Comparison of ENCODE assay signal across 29 mouse cellular contexts in the genomic region with DNA sequence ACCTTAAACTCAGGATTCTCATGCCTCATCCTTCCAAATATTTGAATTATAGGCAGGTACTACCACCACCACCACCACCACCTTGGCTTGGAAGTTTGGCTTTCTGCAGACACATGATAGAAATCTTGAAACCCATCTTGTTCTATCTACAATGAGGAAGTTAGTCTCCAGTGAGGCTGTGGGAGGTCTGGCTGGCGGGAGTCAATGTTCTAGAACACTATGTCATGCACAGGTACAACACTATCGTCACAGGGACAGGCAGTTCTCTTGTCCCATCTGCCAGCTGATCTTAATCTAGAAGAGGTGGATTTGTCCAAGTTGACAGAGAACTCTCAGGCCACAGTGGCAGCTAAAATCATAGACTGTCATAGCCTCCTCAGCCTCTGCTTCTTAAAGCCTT. TPM values are rescaled to one million over a fixed set of nuclear protein-coding genes. Genes with fewer than 3 reads are reported as not detected.
A peak's percentile ranks its signal among the peaks of the same experiment; 100 is the strongest.
DNase-seq lines count a peak whose midpoint lies in the region; ATAC-seq and TF ChIP-seq lines count a peak whose summit lies in the region.
"Had no signal": no experiment of that assay in that cellular context is flagged by ENCODE, and none has a peak within 500 bp of the region (broad histone marks: within the 10 kb centered on the region; RNA-seq: fewer than 3 reads in every experiment).

No protein-coding gene starts in this region.

- no peaks in the 10 kb centered on the region for H3K9me3 ChIP-seq in liver, postnatal 0 days (ENCODE audit: low read length)
- no peaks in the 10 kb centered on the region for H3K9me3 ChIP-seq in liver, embryonic 11.5 days (ENCODE audit: control insufficient read depth, low read length)
- H3K9me3 ChIP-seq in MEL (replicated peaks; ENCODE audit: insufficient read depth, low read length): no peaks in the 10 kb centered on the region
- H3K9me3 ChIP-seq: embryonic facial prominence, embryonic 13.5 days; embryonic facial prominence, embryonic 15.5 days; forebrain, embryonic 10.5 days; forebrain, embryonic 12.5 days had no signal

- H3K9ac ChIP-seq in liver, postnatal 0 days (replicated peaks): no peak overlapping the region
- H3K9ac ChIP-seq in liver, embryonic 11.5 days (ENCODE audit: low read depth, low read length): no peak overlapping the region
- H3K9ac ChIP-seq in MEL (ENCODE audit: control insufficient read depth, low read depth, low read length, poor library complexity, severe bottlenecking): no peak overlapping the region
- H3K9ac ChIP-seq: embryonic facial prominence, embryonic 13.5 days; embryonic facial prominence, embryonic 15.5 days; forebrain, embryonic 12.5 days had no signal

- H3K4me1 ChIP-seq in liver, postnatal 0 days (ENCODE audit: insufficient read depth): peaks cover 6% of the 10 kb centered on the region
- H3K4me1 ChIP-seq in liver, embryonic 11.5 days (replicated peaks; ENCODE audit: control insufficient read depth, insufficient read depth, low read length): peaks cover 2% of the 10 kb centered on the region
- peaks cover 23 to 28% of the 10 kb centered on the region in 2 experiments for H3K4me1 ChIP-seq in MEL (ENCODE audit: control insufficient read depth in 1 of 2, insufficient read depth in 2 of 2, low read length in 2 of 2)
- H3K4me1 ChIP-seq: embryonic facial prominence, embryonic 13.5 days; embryonic facial prominence, embryonic 15.5 days; forebrain, embryonic 12.5 days had no signal

- 40% methylated on average over 2 of the region's 2 CpGs for WGBS in liver, postnatal 0 days (ENCODE audit: insufficient replicate concordance)
- WGBS in liver, embryonic 11.5 days: 62% methylated on average over 2 of the region's 2 CpGs

- H3K4me2 ChIP-seq in liver, postnatal 0 days (ENCODE audit: low read depth, low read length): no peak overlapping the region
- H3K4me2 ChIP-seq in liver, embryonic 11.5 days: no peak overlapping the region
- H3K4me2 ChIP-seq: embryonic facial prominence, embryonic 13.5 days; embryonic facial prominence, embryonic 15.5 days; forebrain, embryonic 12.5 days had no signal

- no peak overlapping the region for H3K27ac ChIP-seq in liver, postnatal 0 days (ENCODE audit: low read depth)
- H3K27ac ChIP-seq in liver, embryonic 11.5 days (ENCODE audit: low read depth, low read length): no peak overlapping the region
- no peak overlapping the region for H3K27ac ChIP-seq in MEL (ENCODE audit: control insufficient read depth, low read depth, low read length)
- H3K27ac ChIP-seq: embryonic facial prominence, embryonic 13.5 days; embryonic facial prominence, embryonic 15.5 days; forebrain, embryonic 10.5 days; forebrain, embryonic 12.5 days had no signal

- TF ChIP-seq POLR2A in MEL (IDR thresholded peaks at IDR 0.05; ENCODE audit: control insufficient read depth in 1 of 2, insufficient read depth in 1 of 2, low read depth in 1 of 2, low read length in 2 of 2, poor library complexity in 1 of 2): no peak

- H3K36me3 ChIP-seq in liver, postnatal 0 days (replicated peaks; ENCODE audit: insufficient read depth, low read length): no peaks in the 10 kb centered on the region
- no peaks in the 10 kb centered on the region for H3K36me3 ChIP-seq in liver, embryonic 11.5 days (ENCODE audit: control insufficient read depth, insufficient read depth, low read length)
- peaks cover 0 to 26% of the 10 kb centered on the region in 2 experiments; a peak in 2 of 4 replicates for H3K36me3 ChIP-seq in MEL (ENCODE audit: control insufficient read depth in 1 of 2, insufficient read depth in 2 of 2, low read length in 2 of 2)
- H3K36me3 ChIP-seq: embryonic facial prominence, embryonic 13.5 days; embryonic facial prominence, embryonic 15.5 days; forebrain, embryonic 10.5 days; forebrain, embryonic 12.5 days had no signal

- no peak for TF ChIP-seq RAD21 in MEL (IDR thresholded peaks at IDR 0.05; ENCODE audit: low read depth, low read length)

- H3K79me2 ChIP-seq in MEL (ENCODE audit: control insufficient read depth, insufficient read depth, low read length, poor library complexity): no peaks in the 10 kb centered on the region

- no peak for DNase-seq in liver, postnatal 0 days
- DNase-seq in liver, embryonic 11.5 days (ENCODE audit: low spot score): no peak
- DNase-seq in MEL (ENCODE audit: low read depth, low spot score): peak; percentile 62
- DNase-seq in spleen, postnatal 10 days (ENCODE audit: low spot score in 2 of 2): no peak
- DNase-seq in gastrocnemius, postnatal 25 days: no peak
- no peak for DNase-seq in c-Kit-positive CD71-positive TER-119-positive erythroid progenitor cells, embryonic 14.5 days (ENCODE audit: low spot score)
- DNase-seq: adrenal gland, adult 2 months; adrenal gland, postnatal 10 days; adrenal gland, postnatal 25 days; cerebellum, adult 11-12 months; cerebellum, adult 2 months; cerebellum, adult 9-10 months; cerebellum, postnatal 10 days; cerebellum, postnatal 25 days; embryo, embryonic 11 days had no signal

- TF ChIP-seq CTCF in liver, postnatal 0 days (IDR thresholded peaks at IDR 0.05; ENCODE audit: low read depth): no peak
- TF ChIP-seq CTCF in MEL (IDR thresholded peaks at IDR 0.05 in 2 of 3, conservative IDR thresholded peaks at IDR 0.05 in 1 of 3; ENCODE audit: control insufficient read depth in 1 of 3, insufficient read depth in 1 of 3, low read depth in 2 of 3, low read length in 3 of 3, poor library complexity in 1 of 3, severe bottlenecking in 1 of 3): no peak

- no peak overlapping the region for H3K4me3 ChIP-seq in liver, postnatal 0 days (ENCODE audit: low read depth, low read length)
- H3K4me3 ChIP-seq in liver, embryonic 11.5 days (ENCODE audit: low read depth, low read length): no peak overlapping the region
- H3K4me3 ChIP-seq in MEL (ENCODE audit: control insufficient read depth in 1 of 2, insufficient read depth in 1 of 2, low read depth in 2 of 2, low read length in 2 of 2): no peak overlapping the region
- H3K4me3 ChIP-seq: embryonic facial prominence, embryonic 13.5 days; embryonic facial prominence, embryonic 15.5 days; erythroblast, embryonic 14.5 days; forebrain, embryonic 10.5 days; forebrain, embryonic 12.5 days had no signal

- peak; percentile 67 for ATAC-seq in liver, postnatal 0 days
- ATAC-seq in liver, embryonic 11.5 days (replicated peaks; ENCODE audit: low FRiP score): no peak
- peak; percentile 61 for ATAC-seq in granulocyte monocyte progenitor cell, adult 5-6 weeks (replicated peaks; ENCODE audit: poor library complexity, severe bottlenecking)
- 0 out of 2 replicates have a peak, but pooled peaks have one; percentile 17 for ATAC-seq in megakaryocyte progenitor cell, adult 5-6 weeks (replicated peaks; ENCODE audit: poor library complexity)
- ATAC-seq: forebrain, embryonic 14.5 days; forebrain, embryonic 16.5 days had no signal

- no peaks in the 10 kb centered on the region for H3K27me3 ChIP-seq in liver, postnatal 0 days (ENCODE audit: insufficient read depth, low read length)
- H3K27me3 ChIP-seq in liver, embryonic 11.5 days (replicated peaks; ENCODE audit: control insufficient read depth, insufficient read depth, low read length): no peaks in the 10 kb centered on the region
- no peaks in the 10 kb centered on the region for H3K27me3 ChIP-seq in MEL (ENCODE audit: control insufficient read depth in 1 of 2, insufficient read depth in 2 of 2, low read length in 2 of 2)
- H3K27me3 ChIP-seq: embryonic facial prominence, embryonic 13.5 days; embryonic facial prominence, embryonic 15.5 days; forebrain, embryonic 12.5 days had no signal

- TF ChIP-seq EP300 in liver, postnatal 0 days (IDR thresholded peaks at IDR 0.05; ENCODE audit: low read depth): no peak; the same call in 1 of the 2 replicates
- peak in 1 of 2 experiments; percentile 40; a peak in 2 of 4 replicates for TF ChIP-seq EP300 in MEL (IDR thresholded peaks at IDR 0.05; ENCODE audit: low read depth in 1 of 2, low read length in 2 of 2)

RNA-seq across cellular contexts. Expression of gene Spg11, which starts 14.4 kb away (rescaled TPM):
- 1.6 and 2.2 TPM in 2 replicates for polyA plus RNA-seq in liver, postnatal 0 days (2015; fragmentation: Nextera tagmentation; extraction: Ambion mirVana)
- 9.3 and 9.8 TPM in 2 replicates for polyA plus RNA-seq in liver, embryonic 11.5 days (2014; fragmentation: Nextera tagmentation; extraction: Ambion mirVana)
- 5.9 TPM in 2 replicates for total RNA-seq in MEL (2012; rRNA removed)
- polyA plus RNA-seq in MEL (2012; ENCODE audit: insufficient read depth in 1 of 2, insufficient read length in 2 of 2, low read depth in 1 of 2, low replicate concordance in 2 of 2, missing spikeins in 1 of 2): 1 to 10 TPM in 1 of 2 experiments, not detected in 1; 6.9 TPM
- total RNA-seq in granulocyte monocyte progenitor cell, adult 5-6 weeks (2014; fragmentation: Nextera tagmentation): 12.2 and 13.2 TPM in 2 replicates
- total RNA-seq in granulocyte monocyte progenitor cell, adult 5-6 weeks (2017): 10.7 and 12.5 TPM in 2 replicates
- total RNA-seq in megakaryocyte progenitor cell, adult 5-6 weeks (2015): 8.9 and 10.5 TPM in 2 replicates
- 11.3 and 13.4 TPM in 2 replicates for total RNA-seq in megakaryocyte progenitor cell, adult 5-6 weeks (2017)
- 1 to 10 TPM; 5.0 to 5.6 TPM for total RNA-seq in gastrocnemius, postnatal 25 days (2021)

RNA-seq across cellular contexts. Expression of gene B2m, which starts 14.9 kb away (rescaled TPM):
- 1,317 and 1,377 TPM in 2 replicates for polyA plus RNA-seq in liver, postnatal 0 days (2015; fragmentation: Nextera tagmentation; extraction: Ambion mirVana)
- polyA plus RNA-seq in liver, embryonic 11.5 days (2014; fragmentation: Nextera tagmentation; extraction: Ambion mirVana): 311 and 321 TPM in 2 replicates
- 108 and 135 TPM in 2 replicates for total RNA-seq in MEL (2012; rRNA removed)
- 1,000 to 10,000 TPM in 1 of 2 experiments, 100 to 1,000 TPM in 1; 229 to 1,161 TPM for polyA plus RNA-seq in MEL (2012; ENCODE audit: insufficient read depth in 1 of 2, insufficient read length in 2 of 2, low read depth in 1 of 2, low replicate concordance in 2 of 2, missing spikeins in 1 of 2)
- 1,957 and 2,269 TPM in 2 replicates for total RNA-seq in granulocyte monocyte progenitor cell, adult 5-6 weeks (2014; fragmentation: Nextera tagmentation)
- 1,824 and 1,957 TPM in 2 replicates for total RNA-seq in granulocyte monocyte progenitor cell, adult 5-6 weeks (2017)
- total RNA-seq in megakaryocyte progenitor cell, adult 5-6 weeks (2015): 3,812 and 4,089 TPM in 2 replicates
- total RNA-seq in megakaryocyte progenitor cell, adult 5-6 weeks (2017): 1,717 and 2,014 TPM in 2 replicates
- total RNA-seq in gastrocnemius, postnatal 25 days (2021): 100 to 1,000 TPM in 1 of 2 experiments, 10 to 100 TPM in 1; 61.7 to 111 TPM

RNA-seq across cellular contexts. Expression of gene Trim69, which starts 27.9 kb away (rescaled TPM):
- polyA plus RNA-seq in liver, postnatal 0 days (2015; fragmentation: Nextera tagmentation; extraction: Ambion mirVana): not detected in 2 replicates
- 0.17 TPM in 1 of 2 replicates, not detected in the other for polyA plus RNA-seq in liver, embryonic 11.5 days (2014; fragmentation: Nextera tagmentation; extraction: Ambion mirVana)
- total RNA-seq in MEL (2012; rRNA removed): not detected in 2 replicates
- under 1 TPM in 1 of 2 experiments, not detected in 1; 0.04 TPM for polyA plus RNA-seq in MEL (2012; ENCODE audit: insufficient read depth in 1 of 2, insufficient read length in 2 of 2, low read depth in 1 of 2, low replicate concordance in 2 of 2, missing spikeins in 1 of 2)
- total RNA-seq in granulocyte monocyte progenitor cell, adult 5-6 weeks (2014; fragmentation: Nextera tagmentation): 0.56 TPM in 1 of 2 replicates, not detected in the other
- not detected in 2 replicates for total RNA-seq in granulocyte monocyte progenitor cell, adult 5-6 weeks (2017)
- 0.46 TPM in 1 of 2 replicates, not detected in the other for total RNA-seq in megakaryocyte progenitor cell, adult 5-6 weeks (2015)
- not detected in 2 replicates for total RNA-seq in megakaryocyte progenitor cell, adult 5-6 weeks (2017)
- not detected for total RNA-seq in gastrocnemius, postnatal 25 days (2021)
- total RNA-seq: adrenal gland, adult 2 months; adrenal gland, postnatal 10 days; adrenal gland, postnatal 25 days; adrenal gland, postnatal 4 days; ES-E14 had no signal
- polyA plus RNA-seq: adrenal gland, adult 2 months; brain, embryonic 14.5 days; cerebellum, adult 2 months; embryonic facial prominence, embryonic 11.5 days; embryonic facial prominence, embryonic 13.5 days; embryonic facial prominence, embryonic 15.5 days; erythroblast, embryonic 14.5 days; forebrain, embryonic 10.5 days; forebrain, embryonic 12.5 days; forebrain, embryonic 14.5 days; forebrain, embryonic 16.5 days had no signal

RNA-seq across cellular contexts. Expression of gene Patl2, which starts 53.4 kb away (rescaled TPM):
- polyA plus RNA-seq in liver, postnatal 0 days (2015; fragmentation: Nextera tagmentation; extraction: Ambion mirVana): 0.14 and 0.18 TPM in 2 replicates
- polyA plus RNA-seq in liver, embryonic 11.5 days (2014; fragmentation: Nextera tagmentation; extraction: Ambion mirVana): 0.15 TPM in 1 of 2 replicates, not detected in the other
- 0.58 and 0.72 TPM in 2 replicates for total RNA-seq in MEL (2012; rRNA removed)
- under 1 TPM in 1 of 2 experiments, not detected in 1; 0.84 TPM for polyA plus RNA-seq in MEL (2012; ENCODE audit: insufficient read depth in 1 of 2, insufficient read length in 2 of 2, low read depth in 1 of 2, low replicate concordance in 2 of 2, missing spikeins in 1 of 2)
- total RNA-seq in granulocyte monocyte progenitor cell, adult 5-6 weeks (2014; fragmentation: Nextera tagmentation): not detected in 2 replicates
- not detected in 2 replicates for total RNA-seq in granulocyte monocyte progenitor cell, adult 5-6 weeks (2017)
- total RNA-seq in megakaryocyte progenitor cell, adult 5-6 weeks (2015): 0.05 TPM in 1 of 2 replicates, not detected in the other
- total RNA-seq in megakaryocyte progenitor cell, adult 5-6 weeks (2017): 0.07 TPM in 1 of 2 replicates, not detected in the other
- total RNA-seq in gastrocnemius, postnatal 25 days (2021): not detected
- total RNA-seq: adrenal gland, adult 2 months; adrenal gland, postnatal 25 days had no signal
- polyA plus RNA-seq: adrenal gland, adult 2 months; brain, embryonic 14.5 days; C2C12; embryonic facial prominence, embryonic 13.5 days; erythroblast, embryonic 14.5 days; forebrain, embryonic 10.5 days; forebrain, embryonic 12.5 days; forebrain, embryonic 14.5 days; forebrain, embryonic 16.5 days had no signal

RNA-seq across cellular contexts. Expression of gene Terb2, which starts 53.5 kb away (rescaled TPM):
- polyA plus RNA-seq in liver, postnatal 0 days (2015; fragmentation: Nextera tagmentation; extraction: Ambion mirVana): not detected in 2 replicates
- polyA plus RNA-seq in liver, embryonic 11.5 days (2014; fragmentation: Nextera tagmentation; extraction: Ambion mirVana): not detected in 2 replicates
- total RNA-seq in MEL (2012; rRNA removed): not detected in 2 replicates
- not detected for polyA plus RNA-seq in MEL (2012; ENCODE audit: insufficient read depth in 1 of 2, insufficient read length in 2 of 2, low read depth in 1 of 2, low replicate concordance in 2 of 2, missing spikeins in 1 of 2)
- not detected in 2 replicates for total RNA-seq in granulocyte monocyte progenitor cell, adult 5-6 weeks (2014; fragmentation: Nextera tagmentation)
- total RNA-seq in granulocyte monocyte progenitor cell, adult 5-6 weeks (2017): not detected in 2 replicates
- total RNA-seq in megakaryocyte progenitor cell, adult 5-6 weeks (2015): not detected in 2 replicates
- total RNA-seq in megakaryocyte progenitor cell, adult 5-6 weeks (2017): not detected in 2 replicates
- total RNA-seq in gastrocnemius, postnatal 25 days (2021): not detected
- total RNA-seq: adrenal gland, adult 2 months; adrenal gland, postnatal 10 days; adrenal gland, postnatal 25 days; adrenal gland, postnatal 4 days had no signal
- polyA plus RNA-seq: adrenal gland, adult 2 months; brain, embryonic 14.5 days; C2C12; cerebellum, adult 2 months; embryonic facial prominence, embryonic 11.5 days; embryonic facial prominence, embryonic 13.5 days; embryonic facial prominence, embryonic 15.5 days; erythroblast, embryonic 14.5 days; forebrain, embryonic 10.5 days; forebrain, embryonic 12.5 days; forebrain, embryonic 14.5 days; forebrain, embryonic 16.5 days had no signal

Comparison
In these comparisons a context has a peak if more than half of its experiments do, and no peak if none do; other contexts are left out.
1. RNA of gene B2m, which starts 14.9 kb away (total RNA-seq): 1,717 to 4,089 TPM in megakaryocyte progenitor cell, adult 5-6 weeks and 1,824 to 2,269 TPM in granulocyte monocyte progenitor cell, adult 5-6 weeks; 61.7 to 111 TPM in gastrocnemius, postnatal 25 days and 108 to 135 TPM in MEL; every median in the first group is over 10 times any median in the second.